7 mouse cellular contexts compared by ENCODE assay signal in genomic region chr11:116088188-116088587, GRCm38 (mm10). TPM values are rescaled to one million over a fixed set of nuclear protein-coding genes. Genes with fewer than 3 reads are reported as not detected.
DNase-seq lines count a peak whose midpoint lies in the region; ATAC-seq and TF ChIP-seq lines count a peak whose summit lies in the region.

No protein-coding gene starts in this region.

- H3K4me2 ChIP-seq in embryonic facial prominence, embryonic 15.5 days (replicated peaks), result peak overlapping the region; percentile 64; the same call in 1 of the 2 replicates
- peak overlapping the region; percentile 63 for H3K4me2 ChIP-seq in kidney, postnatal 0 days (ENCODE audit: low read length)
- H3K4me2 ChIP-seq in midbrain, embryonic 15.5 days, result peak overlapping the region; percentile 56; the same call in 1 of the 2 replicates

- H3K36me3 ChIP-seq in embryonic facial prominence, embryonic 15.5 days, result peaks cover 9% of the 10 kb centered on the region
- peaks cover 10% of the 10 kb centered on the region for H3K36me3 ChIP-seq in kidney, postnatal 0 days (ENCODE audit: insufficient read depth, low read length)
- H3K36me3 ChIP-seq in midbrain, embryonic 15.5 days (replicated peaks), result peaks cover 7% of the 10 kb centered on the region; the same call in 1 of the 2 replicates

- ATAC-seq in embryonic facial prominence, embryonic 15.5 days (ENCODE audit: insufficient number of reproducible peaks, low FRiP score, low TSS enrichment, low read depth), result no peak
- 0 out of 2 replicates have a peak, but pooled peaks have one; percentile 6 for ATAC-seq in kidney, postnatal 0 days (replicated peaks; ENCODE audit: low FRiP score, low read depth)
- no peak for ATAC-seq in midbrain, embryonic 15.5 days (replicated peaks)

- no peak overlapping the region for H3K4me3 ChIP-seq in embryonic facial prominence, embryonic 15.5 days (replicated peaks)
- no peak overlapping the region for H3K4me3 ChIP-seq in kidney, postnatal 0 days (replicated peaks; ENCODE audit: low read depth, low read length)
- no peak overlapping the region for H3K4me3 ChIP-seq in midbrain, embryonic 15.5 days

- peak; percentile 68 for DNase-seq in kidney, adult 11 months
- DNase-seq in kidney, postnatal 10 days, result no peak
- no peak for DNase-seq in kidney, postnatal 0 days (ENCODE audit: low spot score)
- no peak for DNase-seq in urinary bladder, adult 18-20 months (ENCODE audit: low spot score in 2 of 2)
- DNase-seq in Muller cell, postnatal 12 days (ENCODE audit: inconsistent ontology term), result no peak

- H3K27ac ChIP-seq in embryonic facial prominence, embryonic 15.5 days (replicated peaks), result no peak overlapping the region
- H3K27ac ChIP-seq in kidney, postnatal 0 days, result peak overlapping the region; percentile 88; the same call in 1 of the 2 replicates
- H3K27ac ChIP-seq in midbrain, embryonic 15.5 days, result no peak overlapping the region

- 83% methylated on average over 8 of the region's 8 CpGs for WGBS in embryonic facial prominence, embryonic 15.5 days
- WGBS in kidney, postnatal 0 days, result 77% methylated on average over 8 of the region's 8 CpGs
- 91% methylated on average over 8 of the region's 8 CpGs for WGBS in midbrain, embryonic 15.5 days

- H3K9ac ChIP-seq in embryonic facial prominence, embryonic 15.5 days, result no peak overlapping the region
- H3K9ac ChIP-seq in kidney, postnatal 0 days (ENCODE audit: low read depth, low read length), result no peak overlapping the region
- no peak overlapping the region for H3K9ac ChIP-seq in midbrain, embryonic 15.5 days

- H3K4me1 ChIP-seq in embryonic facial prominence, embryonic 15.5 days, result peaks cover 25% of the 10 kb centered on the region
- H3K4me1 ChIP-seq in kidney, postnatal 0 days (replicated peaks; ENCODE audit: insufficient read depth, low read length), result peaks cover 7% of the 10 kb centered on the region
- H3K4me1 ChIP-seq in midbrain, embryonic 15.5 days, result peaks cover 17% of the 10 kb centered on the region

- H3K9me3 ChIP-seq in embryonic facial prominence, embryonic 15.5 days (replicated peaks), result no peaks in the 10 kb centered on the region
- H3K9me3 ChIP-seq in kidney, postnatal 0 days (replicated peaks; ENCODE audit: low read length), result no peaks in the 10 kb centered on the region
- H3K9me3 ChIP-seq in midbrain, embryonic 15.5 days, result no peaks in the 10 kb centered on the region

- no peak for TF ChIP-seq CTCF in kidney, postnatal 0 days (IDR thresholded peaks at IDR 0.05; ENCODE audit: low read depth)

- H3K27me3 ChIP-seq in embryonic facial prominence, embryonic 15.5 days, result no peaks in the 10 kb centered on the region
- H3K27me3 ChIP-seq in kidney, postnatal 0 days (ENCODE audit: insufficient read depth, low read length), result no peaks in the 10 kb centered on the region
- H3K27me3 ChIP-seq in midbrain, embryonic 15.5 days (replicated peaks), result no peaks in the 10 kb centered on the region

RNA-seq across cellular contexts. Expression of gene Wbp2, which starts 1.4 kb away (rescaled TPM):
- polyA plus RNA-seq in embryonic facial prominence, embryonic 15.5 days (2015; fragmentation: Nextera tagmentation; extraction: Ambion mirVana), result 68.6 and 90.8 TPM in 2 replicates
- polyA plus RNA-seq in kidney, postnatal 0 days (2015; fragmentation: Nextera tagmentation; extraction: Ambion mirVana), result 121 and 125 TPM in 2 replicates
- polyA plus RNA-seq in midbrain, embryonic 15.5 days (2015; fragmentation: Nextera tagmentation; extraction: Ambion mirVana), result 165 and 173 TPM in 2 replicates

RNA-seq across cellular contexts. Expression of gene Unc13d, which starts 10.4 kb away (rescaled TPM):
- 4.3 and 4.8 TPM in 2 replicates for polyA plus RNA-seq in embryonic facial prominence, embryonic 15.5 days (2015; fragmentation: Nextera tagmentation; extraction: Ambion mirVana)
- polyA plus RNA-seq in kidney, postnatal 0 days (2015; fragmentation: Nextera tagmentation; extraction: Ambion mirVana), result 0.54 and 0.75 TPM in 2 replicates
- polyA plus RNA-seq in midbrain, embryonic 15.5 days (2015; fragmentation: Nextera tagmentation; extraction: Ambion mirVana), result 0.70 and 1.5 TPM in 2 replicates

RNA-seq across cellular contexts. Expression of gene Trim47, which starts 38.8 kb away (rescaled TPM):
- 25.1 and 27.6 TPM in 2 replicates for polyA plus RNA-seq in embryonic facial prominence, embryonic 15.5 days (2015; fragmentation: Nextera tagmentation; extraction: Ambion mirVana)
- 40.8 and 41.7 TPM in 2 replicates for polyA plus RNA-seq in kidney, postnatal 0 days (2015; fragmentation: Nextera tagmentation; extraction: Ambion mirVana)
- 10.5 and 12.2 TPM in 2 replicates for polyA plus RNA-seq in midbrain, embryonic 15.5 days (2015; fragmentation: Nextera tagmentation; extraction: Ambion mirVana)

RNA-seq across cellular contexts. Expression of gene Trim65, which starts 42.7 kb away (rescaled TPM):
- polyA plus RNA-seq in embryonic facial prominence, embryonic 15.5 days (2015; fragmentation: Nextera tagmentation; extraction: Ambion mirVana), result 5.2 and 6.1 TPM in 2 replicates
- polyA plus RNA-seq in kidney, postnatal 0 days (2015; fragmentation: Nextera tagmentation; extraction: Ambion mirVana), result 3.1 and 3.3 TPM in 2 replicates
- 2.7 and 3.1 TPM in 2 replicates for polyA plus RNA-seq in midbrain, embryonic 15.5 days (2015; fragmentation: Nextera tagmentation; extraction: Ambion mirVana)

RNA-seq across cellular contexts. Expression of gene Mrpl38, which starts 50.5 kb away (rescaled TPM):
- 86.9 and 93.7 TPM in 2 replicates for polyA plus RNA-seq in embryonic facial prominence, embryonic 15.5 days (2015; fragmentation: Nextera tagmentation; extraction: Ambion mirVana)
- polyA plus RNA-seq in kidney, postnatal 0 days (2015; fragmentation: Nextera tagmentation; extraction: Ambion mirVana), result 81.1 and 89.8 TPM in 2 replicates
- 81.7 and 85.1 TPM in 2 replicates for polyA plus RNA-seq in midbrain, embryonic 15.5 days (2015; fragmentation: Nextera tagmentation; extraction: Ambion mirVana)
